Mouse (Mus musculus) forebrain, embryonic 12.5 days (tissue): ENCODE measurements around the gene Fgfr2. TPM values are rescaled to one million over a fixed set of nuclear protein-coding genes. Genes with fewer than 3 reads are reported as not detected.

ENCODE experiments used
- ATAC-seq: fragments of 200-750 bp; cut with Nextera tagmentation; 2 replicates; pipeline ENCODE4 v1.8.0; 2017; ENCODE audit warnings: moderate TSS enrichment; ENCODE audit not compliant: low FRiP score
- H3K27ac ChIP-seq: fragments of 300-500 bp; sonication (generic); 2 replicates; pipeline ENCODE4 v1.5.1; 2016; ENCODE audit warnings: mild to moderate bottlenecking
- H3K27me3 ChIP-seq: fragments of 300-500 bp; sonication (generic); 2 replicates; pipeline ENCODE4 v1.6.1; 2016; ENCODE audit warnings: mild to moderate bottlenecking
- H3K36me3 ChIP-seq: fragments of 300-500 bp; sonication (generic); replicated peaks from 2 replicates; pipeline ENCODE4 v1.6.1; 2016; ENCODE audit warnings: mild to moderate bottlenecking
- H3K4me1 ChIP-seq: fragments of 300-500 bp; sonication (generic); 2 replicates; pipeline ENCODE4 v1.6.1; 2016
- H3K4me2 ChIP-seq: fragments of 300-500 bp; sonication (generic); 2 replicates; pipeline ENCODE4 v1.6.1; 2016; ENCODE audit warnings: mild to moderate bottlenecking, moderate library complexity
- H3K4me3 ChIP-seq: fragments of 300-500 bp; sonication (generic); replicated peaks from 2 replicates; pipeline ENCODE4 v1.5.1; 2016; ENCODE audit warnings: mild to moderate bottlenecking
- H3K9ac ChIP-seq: fragments of 300-500 bp; sonication (generic); 2 replicates; pipeline ENCODE4 v1.6.1; 2016; ENCODE audit warnings: mild to moderate bottlenecking
- H3K9me3 ChIP-seq: fragments of 300-500 bp; sonication (generic); 2 replicates; pipeline ENCODE4 v1.6.1; 2016
- WGBS: fragments of 180-500 bp; shearing (Covaris S2); methylation state at CpG from one replicate; pipeline ENCODE4 v1.1.7; 2016; 5-methylcytosine and 5-hydroxymethylcytosine counted together
- polyA plus RNA-seq: library from polyadenylated mRNA; unstranded; fragments of >200 nt; fragmentation: Nextera tagmentation; extraction: Ambion mirVana; gene quantifications from 2 replicates; pipeline ENCODE4 v1.2.1, GENCODE M21; 2016

Fgfr2 gene
- polyA plus RNA-seq, 1 experiment from 2014 or later = 89.6 TPM

GRCm38 (mm10) chr7:132763351-132763750, 359.8 kb downstream of the Fgfr2 start:
- peaks cover 32% of the 10 kb centered on the region for H3K4me1 ChIP-seq
- peaks cover 40% of the 10 kb centered on the region for H3K36me3 ChIP-seq
- no peak overlapping the region for H3K4me2 ChIP-seq
- H3K4me3 ChIP-seq = no peak overlapping the region
- no peak overlapping the region for H3K27ac ChIP-seq
- H3K9ac ChIP-seq = no peak overlapping the region
- no peaks in the 10 kb centered on the region for H3K9me3 ChIP-seq
- 95% methylated on average over 6 of the region's 6 CpGs for WGBS
- no peaks in the 10 kb centered on the region for H3K27me3 ChIP-seq
- no peak for ATAC-seq

GRCm38 (mm10) chr7:132761409-132761808, 361.7 kb downstream of the Fgfr2 start:
- Histone ChIP-seq H3K36me3 (peaks cover 59% of the 10 kb centered on the region), H3K9ac (no peak overlapping the region), H3K4me2 (no peak overlapping the region), H3K4me3 (no peak overlapping the region), H3K9me3 (no peaks in the 10 kb centered on the region), H3K27ac (no peak overlapping the region), H3K27me3 (no peaks in the 10 kb centered on the region), H3K4me1 (peaks cover 15% of the 10 kb centered on the region)
- ATAC-seq = no peak
- WGBS = 90% methylated on average over 2 of the region's 2 CpGs

DNA sequence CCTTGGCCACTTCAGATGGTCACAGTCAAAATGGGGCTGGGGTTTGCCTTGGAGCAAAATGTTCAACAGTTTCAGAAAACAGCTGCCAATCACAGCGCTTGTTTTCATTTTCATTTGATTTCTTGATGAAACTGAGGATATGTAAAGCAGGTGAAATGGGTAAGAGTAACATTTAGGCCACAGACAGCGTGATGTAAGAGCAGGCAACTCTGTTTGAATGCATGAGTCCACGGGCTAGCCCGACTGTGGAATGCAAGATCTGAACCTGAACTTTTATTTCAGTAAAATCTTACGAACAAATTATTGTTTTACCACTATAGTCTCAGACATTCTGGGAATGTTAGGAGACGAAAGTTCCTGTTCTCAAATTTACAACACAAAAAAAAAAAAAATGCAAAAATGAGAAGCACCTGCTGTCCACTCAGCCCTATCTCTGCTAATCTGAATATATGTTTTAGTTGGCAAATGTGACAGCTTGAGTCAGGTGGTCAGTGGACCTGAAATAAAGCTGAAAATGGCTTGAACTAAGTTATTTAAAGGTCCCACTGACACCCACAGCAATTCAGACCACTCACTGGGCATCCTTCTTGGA, 362.5 kb downstream of the Fgfr2 start:
- peaks cover 8% of the 10 kb centered on the region for H3K4me1 ChIP-seq
- H3K9ac ChIP-seq = no peak overlapping the region
- no peak for ATAC-seq
- no peak overlapping the region for H3K4me2 ChIP-seq
- H3K36me3 ChIP-seq = peaks cover 59% of the 10 kb centered on the region
- peak overlapping the region; percentile 56; the same call in 1 of the 2 replicates for H3K27ac ChIP-seq
- WGBS = 92% methylated on average over 6 of the region's 6 CpGs
- H3K4me3 ChIP-seq = no peak overlapping the region
- H3K9me3 ChIP-seq = no peaks in the 10 kb centered on the region
- no peaks in the 10 kb centered on the region for H3K27me3 ChIP-seq

DNA sequence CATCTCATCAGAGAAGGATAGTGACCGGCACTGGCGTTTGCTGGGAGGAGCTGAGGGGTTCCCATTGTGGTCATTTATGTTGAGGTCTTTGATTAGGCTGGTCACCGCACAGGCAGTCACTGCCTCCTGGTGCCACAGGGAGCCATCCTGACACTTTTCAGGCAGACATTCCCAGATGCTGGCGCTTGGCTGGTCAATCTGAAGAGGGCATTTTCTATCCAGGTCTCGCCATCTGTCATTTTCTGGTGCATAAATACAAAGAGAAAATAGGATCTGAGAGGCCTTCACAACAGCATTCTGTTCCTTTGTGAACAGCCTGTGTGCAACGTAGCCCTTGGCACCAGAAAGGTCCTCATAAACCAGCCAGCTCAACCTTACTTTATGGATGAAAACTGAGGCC, 363.2 kb downstream of the Fgfr2 start:
- no peak overlapping the region for H3K4me3 ChIP-seq
- peaks cover 8% of the 10 kb centered on the region for H3K4me1 ChIP-seq
- no peak for ATAC-seq
- H3K27me3 ChIP-seq = no peaks in the 10 kb centered on the region
- no peak overlapping the region for H3K9ac ChIP-seq
- peaks cover 58% of the 10 kb centered on the region for H3K36me3 ChIP-seq
- WGBS = 71% methylated on average over 6 of the region's 6 CpGs
- peak overlapping the region; percentile 56; the same call in 1 of the 2 replicates for H3K27ac ChIP-seq
- no peak overlapping the region for H3K4me2 ChIP-seq
- no peaks in the 10 kb centered on the region for H3K9me3 ChIP-seq

DNA sequence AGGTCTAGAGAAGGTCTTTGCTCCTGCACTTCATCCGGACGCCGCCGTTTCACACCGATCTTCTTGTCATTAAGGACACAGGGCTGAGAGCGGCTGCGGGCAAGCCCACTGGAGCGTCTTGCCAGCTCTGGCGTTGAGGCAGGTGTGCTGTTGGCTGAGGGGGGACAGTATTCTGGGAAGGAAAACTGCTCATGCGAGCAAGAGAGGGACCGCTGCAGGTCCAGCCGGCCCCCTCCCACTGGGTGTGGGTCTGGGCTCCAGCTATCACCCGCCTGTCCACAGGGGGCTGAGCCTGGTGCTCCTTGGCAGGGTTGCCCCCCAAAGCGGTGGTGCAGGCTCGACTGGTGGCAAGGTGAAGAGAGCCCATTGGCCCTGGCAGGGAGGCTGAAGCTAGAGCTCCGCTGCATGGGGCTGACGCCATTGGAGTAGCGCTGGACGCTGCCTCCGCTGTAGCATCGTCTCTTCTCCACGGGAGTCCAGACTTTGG, 363.7 kb downstream of the Fgfr2 start:
- Histone ChIP-seq H3K4me3 (no peak overlapping the region), H3K4me2 (no peak overlapping the region), H3K9me3 (no peaks in the 10 kb centered on the region), H3K27ac (peak overlapping the region; percentile 31), H3K9ac (no peak overlapping the region), H3K27me3 (no peaks in the 10 kb centered on the region), H3K4me1 (peaks cover 13% of the 10 kb centered on the region), H3K36me3 (peaks cover 54% of the 10 kb centered on the region)
- 94% methylated on average over 22 of the region's 22 CpGs for WGBS
- ATAC-seq = 0 out of 2 replicates have a peak, but pooled peaks have one; percentile 41

DNA sequence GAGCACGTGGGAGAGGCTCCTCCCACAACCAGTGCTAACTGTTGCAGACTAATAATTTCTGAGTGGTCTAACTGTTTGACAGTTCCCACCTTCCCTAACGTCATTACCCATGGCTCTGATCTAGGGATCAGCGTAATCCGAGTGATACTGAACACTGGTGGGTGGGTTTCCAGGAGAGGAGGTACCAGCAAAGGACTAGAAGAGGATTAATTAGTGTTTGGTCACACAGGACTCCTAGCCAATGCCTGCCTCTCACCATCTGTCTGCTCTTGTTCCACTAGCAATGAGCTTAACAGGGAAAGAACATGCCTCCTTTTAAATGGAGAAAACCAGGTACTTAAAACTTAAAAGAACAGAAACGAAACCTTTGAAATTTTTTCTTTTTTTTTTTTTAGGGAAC, 364.3 kb downstream of the Fgfr2 start:
- H3K4me1 ChIP-seq = peaks cover 19% of the 10 kb centered on the region
- H3K27me3 ChIP-seq = no peaks in the 10 kb centered on the region
- H3K4me3 ChIP-seq = no peak overlapping the region
- H3K9ac ChIP-seq = no peak overlapping the region
- H3K4me2 ChIP-seq = no peak overlapping the region
- no peak for ATAC-seq
- no peaks in the 10 kb centered on the region for H3K9me3 ChIP-seq
- peaks cover 49% of the 10 kb centered on the region for H3K36me3 ChIP-seq
- 75% methylated on average over 5 of the region's 5 CpGs for WGBS
- no peak overlapping the region for H3K27ac ChIP-seq

DNA sequence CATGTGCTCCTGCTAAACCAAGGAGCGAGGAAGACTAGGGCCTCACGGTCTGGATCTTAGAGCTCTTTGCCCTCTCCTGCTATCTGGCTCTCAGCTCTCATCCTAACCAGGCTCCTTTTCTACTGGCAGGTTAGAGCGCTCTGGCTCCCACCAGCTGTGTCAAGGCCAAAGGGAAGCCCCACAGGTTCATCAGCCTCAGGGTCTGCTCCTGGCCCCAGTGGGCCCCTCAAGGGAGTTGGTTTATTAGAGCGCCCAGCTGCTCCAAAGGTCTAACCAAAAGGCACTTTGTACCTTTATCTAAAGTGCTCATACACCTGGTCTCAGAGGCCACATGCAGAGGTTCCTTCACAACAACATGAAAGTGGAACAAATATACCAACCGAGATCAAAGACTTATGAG, 366.8 kb downstream of the Fgfr2 start:
- H3K4me2 ChIP-seq = no peak overlapping the region
- no peak overlapping the region for H3K27ac ChIP-seq
- no peak for ATAC-seq

GRCm38 (mm10) chr7:132754389-132754750, 368.8 kb downstream of the Fgfr2 start:
- H3K4me1 ChIP-seq = peaks cover 20% of the 10 kb centered on the region
- H3K9ac ChIP-seq = no peak overlapping the region
- peak overlapping the region; percentile 75 for H3K27ac ChIP-seq
- peaks cover 48% of the 10 kb centered on the region for H3K36me3 ChIP-seq
- ATAC-seq = no peak
- H3K9me3 ChIP-seq = no peaks in the 10 kb centered on the region
- no peak overlapping the region for H3K4me3 ChIP-seq
- H3K4me2 ChIP-seq = no peak overlapping the region
- no peaks in the 10 kb centered on the region for H3K27me3 ChIP-seq
- WGBS = 62% methylated on average over 3 of the region's 3 CpGs

More for the DNA sequence above, 366.8 kb downstream of the Fgfr2 start:
- H3K4me3 ChIP-seq = no peak overlapping the region
- WGBS = 94% methylated on average over 5 of the region's 5 CpGs
- H3K4me1 ChIP-seq = peaks cover 26% of the 10 kb centered on the region
- no peak overlapping the region for H3K9ac ChIP-seq
- H3K36me3 ChIP-seq = peaks cover 43% of the 10 kb centered on the region
- no peaks in the 10 kb centered on the region for H3K27me3 ChIP-seq
- H3K9me3 ChIP-seq = no peaks in the 10 kb centered on the region

- no peak overlapping the region for H3K4me2 ChIP-seq
- H3K9ac ChIP-seq = no peak overlapping the region
- no peak overlapping the region for H3K4me3 ChIP-seq
- no peaks in the 10 kb centered on the region for H3K9me3 ChIP-seq
- H3K36me3 ChIP-seq = peaks cover 44% of the 10 kb centered on the region
- 61% methylated on average over 4 of the region's 4 CpGs for WGBS
- no peak; the same call in 1 of the 2 replicates for ATAC-seq
- H3K4me1 ChIP-seq = peaks cover 20% of the 10 kb centered on the region
- peak overlapping the region; percentile 75 for H3K27ac ChIP-seq
- no peaks in the 10 kb centered on the region for H3K27me3 ChIP-seq
These were observed 369.4 kb downstream of the Fgfr2 start for GRCm38 (mm10) chr7:132753518-132754388.

DNA sequence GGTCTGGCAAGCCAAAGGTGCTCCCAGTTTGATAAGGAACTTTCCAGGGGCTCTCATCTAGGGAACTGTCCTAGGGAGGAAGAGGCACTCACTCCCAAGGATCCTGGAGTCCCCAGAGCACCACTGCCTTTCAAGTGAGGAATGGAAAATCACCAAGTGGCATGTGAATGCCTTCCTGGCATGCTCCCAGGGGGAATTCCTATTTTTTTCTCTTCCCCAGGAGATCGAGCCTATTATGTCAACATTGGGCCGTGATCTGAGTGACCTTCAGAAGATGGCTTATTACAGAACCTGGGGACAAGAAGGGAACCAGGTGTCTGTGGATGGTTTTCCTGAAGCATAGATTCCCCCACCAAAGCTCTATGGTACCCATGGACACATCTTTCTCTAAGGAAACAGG, 371.4 kb downstream of the Fgfr2 start:
- Histone ChIP-seq H3K9me3 (no peaks in the 10 kb centered on the region), H3K27ac (no peak overlapping the region), H3K4me2 (no peak overlapping the region), H3K9ac (no peak overlapping the region), H3K36me3 (peaks cover 27% of the 10 kb centered on the region; the same call in 1 of the 2 replicates), H3K27me3 (no peaks in the 10 kb centered on the region), H3K4me1 (peaks cover 20% of the 10 kb centered on the region), H3K4me3 (no peak overlapping the region)
- WGBS = 89% methylated on average over 2 of the region's 2 CpGs
- no peak for ATAC-seq

DNA sequence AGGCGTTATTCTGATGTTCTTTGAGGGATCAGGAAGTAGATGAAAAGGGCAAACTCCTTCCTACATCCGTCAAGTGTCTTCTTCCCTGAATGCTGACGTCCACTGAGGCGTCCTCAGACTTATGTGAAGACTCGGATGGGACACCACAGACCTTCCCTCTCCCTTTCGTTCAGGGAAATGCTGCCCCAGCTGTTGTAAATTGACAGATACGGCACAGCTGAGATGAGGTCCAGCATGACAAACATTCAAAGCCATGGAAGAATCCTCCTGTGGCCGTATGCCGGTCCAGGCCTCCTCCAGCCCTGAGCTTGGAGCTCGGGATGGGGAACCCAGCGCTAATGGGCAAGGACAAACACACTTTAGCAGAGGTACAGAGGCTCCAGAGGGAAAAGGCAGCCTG, 373.6 kb downstream of the Fgfr2 start:
- no peaks in the 10 kb centered on the region for H3K9me3 ChIP-seq
- H3K9ac ChIP-seq = no peak overlapping the region
- H3K4me3 ChIP-seq = no peak overlapping the region
- H3K27me3 ChIP-seq = no peaks in the 10 kb centered on the region
- H3K36me3 ChIP-seq = peaks cover 39% of the 10 kb centered on the region; the same call in 1 of the 2 replicates
- no peak for ATAC-seq
- peaks cover 14% of the 10 kb centered on the region for H3K4me1 ChIP-seq
- H3K4me2 ChIP-seq = no peak overlapping the region
- H3K27ac ChIP-seq = no peak overlapping the region
- 94% methylated on average over 11 of the region's 11 CpGs for WGBS

DNA sequence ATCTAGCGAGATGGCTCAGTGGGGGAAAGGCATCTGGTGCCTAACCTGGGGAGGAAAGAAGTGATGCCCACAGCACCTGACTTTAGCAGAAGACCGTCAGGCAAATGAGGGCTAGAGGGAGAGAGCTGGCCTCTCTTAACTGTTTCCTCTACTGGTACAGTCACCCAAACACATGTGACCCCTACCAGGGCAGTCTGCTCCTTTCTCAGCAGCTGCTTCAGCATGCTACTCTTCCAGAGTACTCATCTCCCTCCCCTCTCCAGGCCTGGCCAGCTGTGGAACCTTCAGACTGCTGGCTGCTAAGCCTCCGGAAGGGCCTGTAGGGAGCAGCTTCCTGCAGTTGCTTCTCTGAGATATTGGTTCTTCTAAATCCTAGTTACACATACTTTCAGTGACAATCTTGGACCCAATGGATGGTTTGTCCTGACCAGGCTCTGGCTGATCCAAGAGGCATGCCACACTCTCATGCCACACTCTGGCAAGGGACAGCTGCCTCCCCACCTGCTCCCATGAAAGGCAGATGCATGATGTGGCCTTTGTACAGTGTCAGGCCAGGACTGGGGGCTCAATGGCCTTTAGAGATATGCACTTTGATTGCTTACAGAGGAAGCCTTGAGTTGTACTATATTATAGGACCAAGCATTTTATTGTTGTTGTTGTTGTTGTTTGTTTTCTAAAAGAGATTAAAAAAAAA, 374.9 kb downstream of the Fgfr2 start:
- Histone ChIP-seq H3K9ac (no peak overlapping the region), H3K9me3 (no peaks in the 10 kb centered on the region), H3K4me2 (no peak overlapping the region), H3K36me3 (peaks cover 35% of the 10 kb centered on the region), H3K27me3 (no peaks in the 10 kb centered on the region), H3K27ac (no peak overlapping the region), H3K4me3 (no peak overlapping the region), H3K4me1 (peaks cover under 1% of the 10 kb centered on the region; the same call in 1 of the 2 replicates)
- no peak for ATAC-seq
- 91% methylated on average over 3 of the region's 3 CpGs for WGBS
